Mouse (Mus musculus): ENCODE measurements around the gene Ylpm1.

Ylpm1 gene

GRCm38 (mm10) chr12:85007021-85007420 is 10.9 kb downstream of the Ylpm1 start:
- no peak for DNase-seq (ENCODE audit: low read depth, low spot score)

- DNase-seq (ENCODE audit: low read depth, low spot score), result peak; percentile 44
Measured at GRCm38 (mm10) chr12:85009776-85010175, 13.7 kb downstream of the Ylpm1 start.

DNA sequence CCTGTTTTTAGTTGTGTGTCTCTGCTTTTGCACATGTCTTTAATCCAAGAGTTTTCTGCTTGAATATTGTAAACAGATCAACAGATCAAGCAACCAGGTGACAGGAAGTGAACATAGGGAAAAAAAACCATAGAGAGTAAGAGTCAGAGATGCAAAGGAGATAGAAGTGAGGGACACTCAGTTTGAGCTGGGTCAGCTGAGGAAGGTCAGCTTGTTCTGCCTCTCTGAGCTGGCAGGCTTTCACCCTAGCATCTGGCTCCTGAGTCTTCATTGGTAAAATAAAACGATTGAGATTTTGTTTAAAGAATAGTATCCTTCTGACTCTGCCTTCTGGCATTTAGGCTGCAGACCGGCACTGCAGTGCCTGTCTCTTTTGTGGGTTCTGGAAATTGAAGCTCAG is 14.4 kb downstream of the Ylpm1 start:
- DNase-seq (ENCODE audit: low read depth, low spot score), result no peak

- no peak for DNase-seq (ENCODE audit: low read depth, low spot score)
Measured at GRCm38 (mm10) chr12:85012185-85012584, 16.1 kb downstream of the Ylpm1 start.

GRCm38 (mm10) chr12:85022071-85022470 is 25.9 kb downstream of the Ylpm1 start:
- no peak for DNase-seq (ENCODE audit: low read depth, low spot score)

GRCm38 (mm10) chr12:85032710-85033109 is 36.6 kb downstream of the Ylpm1 start:
- peak; percentile 63 for DNase-seq (ENCODE audit: low read depth, low spot score)

DNA sequence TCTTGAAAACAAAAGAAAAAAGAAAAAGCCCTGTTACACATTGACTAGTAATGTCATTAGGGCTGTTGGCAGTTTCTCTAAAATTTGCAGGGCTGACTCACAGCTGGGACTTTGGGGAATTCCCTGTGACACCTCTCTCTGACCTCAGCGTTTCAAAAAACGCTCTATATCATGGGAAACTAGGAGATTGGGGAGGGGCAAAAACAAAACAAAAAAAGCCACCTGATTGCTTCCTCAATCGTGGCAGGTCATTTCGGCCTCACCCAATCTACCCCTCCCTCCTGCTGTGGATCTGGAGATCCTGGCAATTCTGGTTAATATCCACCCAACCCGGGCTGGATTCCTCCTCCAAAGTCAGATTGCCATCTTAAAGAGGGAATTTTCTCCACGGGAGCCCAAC is 55.1 kb downstream of the Ylpm1 start:
- peak; percentile 84 for DNase-seq (ENCODE audit: low read depth, low spot score)

DNA sequence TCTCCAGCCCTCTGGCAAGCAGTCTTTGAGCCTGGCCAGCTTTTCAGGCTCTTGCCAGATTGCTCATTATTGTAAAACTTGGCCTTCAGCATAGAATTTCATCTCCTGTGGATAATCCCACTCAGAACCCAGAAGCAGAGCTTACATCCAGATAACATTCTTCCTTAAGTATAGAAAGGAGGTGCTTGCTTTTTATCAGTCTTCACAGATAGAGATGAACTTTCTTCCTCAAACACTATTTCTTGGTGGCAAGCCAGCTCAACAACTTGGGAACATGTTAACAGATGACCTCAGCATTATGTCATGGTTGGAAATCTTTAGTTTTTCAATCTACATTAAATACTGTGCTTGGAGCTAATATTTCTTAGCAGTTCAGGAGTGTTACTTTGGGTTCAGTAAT is 74.9 kb downstream of the Ylpm1 start:
- no peak for DNase-seq (ENCODE audit: low read depth, low spot score)

DNA sequence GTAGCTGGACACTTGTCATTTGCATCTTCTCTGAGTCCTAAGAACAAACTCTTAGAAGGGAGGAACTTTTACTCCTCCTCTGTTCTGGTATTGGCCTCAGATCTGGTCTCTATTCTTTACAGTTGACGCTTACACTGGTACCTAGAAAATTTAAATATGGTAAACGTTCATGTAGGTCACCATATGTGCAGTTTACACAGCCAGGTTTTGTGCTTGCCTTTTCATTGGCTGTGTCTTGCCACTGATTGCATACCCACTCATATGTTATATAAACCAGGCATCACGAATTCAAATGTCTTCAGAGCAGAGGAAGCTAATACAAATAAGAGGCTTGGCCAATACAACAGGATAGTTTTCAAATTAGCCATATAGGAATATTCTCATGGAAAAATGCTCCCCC is 81.0 kb downstream of the Ylpm1 start:
- no peak for DNase-seq (ENCODE audit: low read depth, low spot score)

GRCm38 (mm10) chr12:85084257-85084656 is 88.1 kb downstream of the Ylpm1 start:
- peak; percentile 18 for DNase-seq (ENCODE audit: low read depth, low spot score)

DNA sequence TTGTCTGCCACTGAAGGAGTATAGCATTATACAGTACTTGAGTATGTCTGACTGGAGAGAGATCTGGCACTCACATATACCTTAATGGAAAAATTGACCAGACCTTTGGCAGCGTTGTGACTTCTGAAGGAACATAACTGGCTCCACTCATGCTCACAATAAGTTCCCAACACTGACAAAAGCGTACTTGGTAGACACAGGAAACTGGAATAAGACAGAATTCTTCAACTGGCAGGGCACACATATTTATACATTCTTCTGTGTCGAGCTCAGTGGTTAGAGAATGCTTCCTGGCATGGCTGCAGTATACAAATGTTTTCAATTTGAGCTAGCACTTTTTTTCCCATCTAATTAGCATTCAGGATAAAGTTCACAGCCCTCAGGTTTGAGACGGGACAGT is 88.8 kb downstream of the Ylpm1 start:
- peak; percentile 66 for DNase-seq (ENCODE audit: low read depth, low spot score)

DNA sequence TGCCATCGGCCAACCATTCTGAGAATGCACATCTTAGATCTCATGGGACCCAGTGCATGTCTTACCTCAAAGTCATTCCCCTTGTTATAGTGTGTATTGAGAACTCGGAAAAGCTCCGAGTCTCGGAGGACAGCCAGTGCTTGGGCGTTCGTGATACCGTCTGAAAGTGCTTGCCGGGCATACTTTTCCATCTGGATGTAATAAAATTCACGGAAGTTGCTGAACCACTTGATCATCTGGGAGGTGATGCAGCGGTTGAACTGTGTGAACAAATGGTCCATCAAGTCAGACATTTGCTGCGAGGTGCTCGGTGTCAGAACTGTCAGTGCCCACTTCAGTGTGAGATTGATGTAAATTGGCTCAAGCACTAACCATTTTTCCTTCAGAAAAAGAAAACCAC is 91.7 kb downstream of the Ylpm1 start:
- no peak for DNase-seq (ENCODE audit: low read depth, low spot score)

DNA sequence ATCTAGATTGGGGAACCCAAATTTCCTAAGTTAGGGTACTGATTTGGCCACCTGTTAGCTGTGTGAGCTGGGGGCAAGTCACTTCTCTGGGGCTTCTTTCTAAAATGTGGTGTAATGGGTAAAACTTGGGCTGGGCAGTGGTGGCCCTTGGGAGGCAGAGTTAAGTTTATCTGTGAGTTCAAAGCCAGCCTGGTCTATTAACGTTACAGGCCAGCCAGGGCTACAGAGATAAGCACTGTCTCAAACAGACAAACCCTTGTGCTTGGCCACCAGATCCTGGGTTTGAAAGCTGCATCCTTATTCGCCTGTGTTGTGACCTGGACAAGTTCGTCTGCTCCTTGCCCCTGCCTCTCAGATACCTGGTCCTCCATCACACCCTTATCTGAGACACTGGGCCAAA is 95.1 kb downstream of the Ylpm1 start:
- DNase-seq (ENCODE audit: low read depth, low spot score), result no peak

- peak; percentile 80 for DNase-seq (ENCODE audit: low read depth, low spot score)
Measured at GRCm38 (mm10) chr12:85092214-85092613, 96.1 kb downstream of the Ylpm1 start.

DNA sequence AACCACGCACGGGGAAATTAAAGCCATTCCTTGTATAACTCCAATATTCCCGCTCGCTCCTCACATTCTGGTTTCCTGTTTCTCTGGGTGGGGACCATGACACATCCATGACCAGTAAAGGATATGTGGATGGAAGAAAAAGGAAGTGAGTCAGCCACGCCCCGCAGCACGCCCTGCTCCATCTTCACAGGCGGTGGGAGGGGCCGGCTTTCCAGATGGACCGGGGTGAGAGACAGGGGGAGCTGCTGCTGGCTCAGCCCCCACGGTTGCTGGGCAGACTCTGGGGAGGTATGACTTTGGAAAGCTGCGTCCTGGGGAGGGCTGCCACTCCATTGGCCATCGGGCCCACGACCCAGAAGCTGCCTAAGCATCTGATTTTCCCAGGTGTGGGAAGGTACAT is 97.9 kb downstream of the Ylpm1 start:
- peak; percentile 92 for DNase-seq (ENCODE audit: low read depth, low spot score)

- no peak for DNase-seq (ENCODE audit: low read depth, low spot score)
Measured at GRCm38 (mm10) chr12:85094706-85095105, 98.6 kb downstream of the Ylpm1 start.

DNA sequence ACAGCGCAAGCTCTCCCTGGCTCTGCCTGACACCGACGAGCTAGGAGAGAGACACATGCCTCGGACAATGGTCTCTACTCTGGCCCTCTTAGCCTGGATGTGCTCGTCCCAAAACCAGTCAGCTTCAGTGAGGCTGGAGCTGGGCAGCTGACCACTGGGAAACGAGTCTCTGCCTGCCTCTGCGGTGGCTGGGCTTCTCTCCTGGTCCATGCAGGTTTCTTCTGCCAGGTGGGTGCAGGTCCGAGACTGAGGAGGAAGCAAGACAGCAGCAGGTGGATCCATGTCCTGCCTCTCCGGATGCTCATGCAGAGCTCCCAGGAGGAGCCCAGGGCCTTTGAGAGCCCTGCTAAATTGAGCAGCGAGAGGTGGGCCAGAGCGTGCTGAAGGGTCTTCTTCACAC is 99.0 kb downstream of the Ylpm1 start:
- DNase-seq (ENCODE audit: low read depth, low spot score), result no peak

GRCm38 (mm10) chr12:85095859-85096258 is 99.7 kb downstream of the Ylpm1 start:
- DNase-seq (ENCODE audit: low read depth, low spot score), result no peak

DNA sequence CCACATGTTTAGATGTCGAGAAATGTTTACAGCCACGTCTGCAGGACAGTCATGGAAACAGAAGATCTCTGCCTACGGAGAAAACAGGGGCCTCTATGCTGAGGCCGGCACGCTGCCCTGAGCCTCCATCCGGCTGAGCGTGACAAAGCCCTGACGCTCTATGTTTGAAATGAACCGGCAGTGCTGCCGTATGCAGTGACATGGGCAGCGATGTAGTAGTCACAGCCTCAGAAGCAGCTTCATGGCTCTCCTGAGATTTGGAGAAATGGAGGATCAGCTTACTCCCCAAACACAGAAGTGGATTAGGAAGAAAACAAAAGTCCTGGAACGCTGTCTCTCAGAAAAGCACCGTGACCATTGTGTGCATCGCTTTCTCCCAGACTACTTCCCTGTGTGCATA is 104.9 kb downstream of the Ylpm1 start:
- DNase-seq (ENCODE audit: low read depth, low spot score), result no peak

DNA sequence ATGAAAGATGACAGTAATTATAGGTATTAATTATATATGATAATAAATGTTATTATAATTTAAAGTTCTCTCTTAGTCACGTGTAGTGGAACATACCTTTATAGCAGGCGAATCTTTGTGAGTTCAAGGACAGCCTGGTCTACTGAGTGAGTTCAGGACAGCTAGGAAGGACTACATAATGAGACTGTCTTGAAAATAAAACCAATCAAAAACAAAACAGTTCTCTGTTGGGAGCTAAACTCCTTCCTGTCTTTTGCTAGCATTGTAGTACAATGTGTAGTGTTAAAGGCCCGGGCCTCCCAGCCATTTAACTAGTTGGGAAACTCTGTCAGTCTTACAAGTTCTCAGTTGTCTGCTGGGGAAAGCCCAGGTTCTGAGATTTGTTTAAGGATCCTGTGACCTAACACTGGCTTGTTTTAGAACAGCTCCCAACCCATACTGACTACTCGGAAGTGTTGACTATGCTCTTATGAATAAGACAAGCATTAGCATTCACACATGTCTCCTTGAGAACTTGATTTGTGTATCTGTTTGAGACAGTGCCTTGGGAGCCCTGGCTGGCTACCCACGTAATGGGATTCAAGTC is 105.5 kb downstream of the Ylpm1 start:
- no peak for DNase-seq (ENCODE audit: low read depth, low spot score)

DNA sequence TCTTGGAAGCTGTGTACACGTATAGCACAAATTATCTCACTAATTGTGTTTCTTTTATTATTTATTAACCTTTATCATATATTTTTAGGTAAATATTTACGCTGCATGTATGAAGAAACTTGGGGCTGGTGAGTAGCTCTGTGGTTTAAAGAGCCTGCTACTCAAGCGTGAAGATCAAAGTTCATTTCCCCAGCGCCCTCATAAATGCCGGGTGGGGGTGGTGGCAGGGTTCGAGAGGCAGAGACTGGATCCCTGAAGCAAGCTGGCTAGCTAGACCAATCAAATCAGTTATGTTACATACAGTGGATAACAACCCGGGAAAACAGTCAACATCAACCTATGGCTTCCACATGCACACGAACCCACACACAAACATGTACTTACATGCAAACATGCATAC is 107.0 kb downstream of the Ylpm1 start:
- no peak for DNase-seq (ENCODE audit: low read depth, low spot score)

- no peak for DNase-seq (ENCODE audit: low read depth, low spot score)
Measured at GRCm38 (mm10) chr12:85104789-85105188, 108.7 kb downstream of the Ylpm1 start.

- DNase-seq (ENCODE audit: low read depth, low spot score), result no peak
Measured at GRCm38 (mm10) chr12:85106292-85106691, 110.2 kb downstream of the Ylpm1 start.

- no peak for DNase-seq (ENCODE audit: low read depth, low spot score)
Measured at GRCm38 (mm10) chr12:85108643-85109042, 112.5 kb downstream of the Ylpm1 start.
